Mouse (Mus musculus): ENCODE results near the gene Tmem220. TPM values are rescaled to one million over a fixed set of nuclear protein-coding genes. Genes with fewer than 3 reads are reported as not detected.

Gene Tmem220
- polyA plus RNA-seq (2015; fragmentation: Nextera tagmentation; extraction: Ambion mirVana) = 0.51 and 0.59 TPM in 2 replicates

GRCm38 (mm10) chr11:67024867-67025477, at the start of gene Tmem220:
TSS of gene Tmem220 (plus strand) at chr11:67025154.
- H3K27me3 ChIP-seq (replicated peaks) = peaks cover 5% of the 10 kb centered on the region; the same call in 1 of the 2 replicates
- peak; percentile 94 for ATAC-seq (ENCODE audit: low FRiP score)
- H3K9me3 ChIP-seq (replicated peaks) = no peaks in the 10 kb centered on the region
- peak within 1 kb of the TSS; percentile 80 for H3K4me2 ChIP-seq
- peak within 1 kb of the TSS; percentile 48; the same call in 1 of the 2 replicates for H3K27ac ChIP-seq (replicated peaks)
- no peaks in the 10 kb centered on the region for H3K36me3 ChIP-seq
- peak within 1 kb of the TSS; percentile 49 for H3K4me3 ChIP-seq (replicated peaks)
- peak within 1 kb of the TSS; percentile 54 for H3K9ac ChIP-seq (replicated peaks)
- peaks cover 27% of the 10 kb centered on the region for H3K4me1 ChIP-seq
- 1% methylated on average over 35 of the region's 35 CpGs for WGBS

GRCm38 (mm10) chr11:66975606-66976330, 49.2 kb upstream of the Tmem220 start:
- WGBS = 93% methylated on average over 7 of the region's 7 CpGs
- no peak for ATAC-seq (ENCODE audit: low FRiP score)
- no peak overlapping the region for H3K4me2 ChIP-seq
- H3K4me3 ChIP-seq (replicated peaks) = no peak overlapping the region
- H3K27me3 ChIP-seq (replicated peaks) = no peaks in the 10 kb centered on the region
- H3K9me3 ChIP-seq (replicated peaks) = peaks cover 7% of the 10 kb centered on the region; the same call in 1 of the 2 replicates
- H3K9ac ChIP-seq (replicated peaks) = no peak overlapping the region
- no peaks in the 10 kb centered on the region for H3K36me3 ChIP-seq
- H3K27ac ChIP-seq (replicated peaks) = no peak overlapping the region
- H3K4me1 ChIP-seq = no peaks in the 10 kb centered on the region

- ATAC-seq (ENCODE audit: low FRiP score) = no peak
- no peaks in the 10 kb centered on the region for H3K27me3 ChIP-seq (replicated peaks)
- no peaks in the 10 kb centered on the region for H3K36me3 ChIP-seq
- H3K9me3 ChIP-seq (replicated peaks) = no peaks in the 10 kb centered on the region
- no peak overlapping the region for H3K4me2 ChIP-seq
- H3K9ac ChIP-seq (replicated peaks) = no peak overlapping the region
- H3K4me3 ChIP-seq (replicated peaks) = no peak overlapping the region
- 83% methylated on average over 15 of the region's 15 CpGs for WGBS
- peaks cover 15% of the 10 kb centered on the region for H3K4me1 ChIP-seq
- H3K27ac ChIP-seq (replicated peaks) = no peak overlapping the region
Observed at GRCm38 (mm10) chr11:66981336-66982115, 43.4 kb upstream of the Tmem220 start.

- ATAC-seq (ENCODE audit: low FRiP score) = no peak
- H3K9me3 ChIP-seq (replicated peaks) = no peaks in the 10 kb centered on the region
- H3K4me1 ChIP-seq = peaks cover 15% of the 10 kb centered on the region
- 39% methylated on average over 6 of the region's 6 CpGs for WGBS
- H3K27ac ChIP-seq (replicated peaks) = no peak overlapping the region
- no peak overlapping the region for H3K4me2 ChIP-seq
- no peaks in the 10 kb centered on the region for H3K27me3 ChIP-seq (replicated peaks)
- no peak overlapping the region for H3K9ac ChIP-seq (replicated peaks)
- H3K4me3 ChIP-seq (replicated peaks) = no peak overlapping the region
- no peaks in the 10 kb centered on the region for H3K36me3 ChIP-seq
Observed at GRCm38 (mm10) chr11:66982794-66983193, 42.2 kb upstream of the Tmem220 start.

GRCm38 (mm10) chr11:66983422-66984164, 41.4 kb upstream of the Tmem220 start:
- peak overlapping the region; percentile 77; the same call in 1 of the 2 replicates for H3K4me2 ChIP-seq
- no peak overlapping the region for H3K9ac ChIP-seq (replicated peaks)
- no peak overlapping the region for H3K4me3 ChIP-seq (replicated peaks)
- no peak for ATAC-seq (ENCODE audit: low FRiP score)
- no peaks in the 10 kb centered on the region for H3K9me3 ChIP-seq (replicated peaks)
- H3K36me3 ChIP-seq = no peaks in the 10 kb centered on the region
- no peaks in the 10 kb centered on the region for H3K27me3 ChIP-seq (replicated peaks)
- peaks cover 15% of the 10 kb centered on the region for H3K4me1 ChIP-seq
- H3K27ac ChIP-seq (replicated peaks) = peak overlapping the region; percentile 74; the same call in 1 of the 2 replicates
- 68% methylated on average over 11 of the region's 11 CpGs for WGBS

- Histone ChIP-seq H3K9ac (replicated peaks) (peak overlapping the region; percentile 62), H3K4me2 (peak overlapping the region; percentile 77), H3K9me3 (replicated peaks) (no peaks in the 10 kb centered on the region), H3K27ac (replicated peaks) (peak overlapping the region; percentile 74), H3K4me1 (peaks cover 15% of the 10 kb centered on the region), H3K36me3 (no peaks in the 10 kb centered on the region), H3K4me3 (replicated peaks) (peak overlapping the region; percentile 42), H3K27me3 (replicated peaks) (no peaks in the 10 kb centered on the region)
- ATAC-seq (ENCODE audit: low FRiP score) = peak; percentile 83
- 4% methylated on average over 28 of the region's 28 CpGs for WGBS
Observed at GRCm38 (mm10) chr11:66984165-66985135, 40.5 kb upstream of the Tmem220 start.

- H3K36me3 ChIP-seq = no peaks in the 10 kb centered on the region
- no peak overlapping the region; the same call in 1 of the 2 replicates for H3K27ac ChIP-seq (replicated peaks)
- no peak for ATAC-seq (ENCODE audit: low FRiP score)
- 27% methylated on average over 11 of the region's 11 CpGs for WGBS
- 0 out of 2 replicates have a peak overlapping the region, but pooled peaks have one; percentile 28 for H3K9ac ChIP-seq (replicated peaks)
- H3K9me3 ChIP-seq (replicated peaks) = no peaks in the 10 kb centered on the region
- peaks cover 15% of the 10 kb centered on the region for H3K4me1 ChIP-seq
- peak overlapping the region; percentile 42 for H3K4me3 ChIP-seq (replicated peaks)
- peak overlapping the region; percentile 77 for H3K4me2 ChIP-seq
- H3K27me3 ChIP-seq (replicated peaks) = no peaks in the 10 kb centered on the region
Observed at GRCm38 (mm10) chr11:66985136-66985702, 39.7 kb upstream of the Tmem220 start.

GRCm38 (mm10) chr11:66992150-66992549, 32.8 kb upstream of the Tmem220 start:
- H3K36me3 ChIP-seq = no peaks in the 10 kb centered on the region
- ATAC-seq (ENCODE audit: low FRiP score) = no peak
- WGBS = 92% methylated on average over 2 of the region's 2 CpGs

GRCm38 (mm10) chr11:66993674-66994073, 31.3 kb upstream of the Tmem220 start:
- no peak overlapping the region for H3K27ac ChIP-seq (replicated peaks)

More at GRCm38 (mm10) chr11:66992150-66992549, 32.8 kb upstream of the Tmem220 start:
- no peak overlapping the region for H3K27ac ChIP-seq (replicated peaks)
- no peak overlapping the region for H3K4me2 ChIP-seq
- no peak overlapping the region for H3K4me3 ChIP-seq (replicated peaks)
- H3K4me1 ChIP-seq = no peaks in the 10 kb centered on the region
- H3K9ac ChIP-seq (replicated peaks) = no peak overlapping the region
- no peaks in the 10 kb centered on the region for H3K9me3 ChIP-seq (replicated peaks)
- no peaks in the 10 kb centered on the region for H3K27me3 ChIP-seq (replicated peaks)

GRCm38 (mm10) chr11:66996446-66996845, 28.5 kb upstream of the Tmem220 start:
- no peaks in the 10 kb centered on the region for H3K36me3 ChIP-seq
- no peak overlapping the region for H3K4me2 ChIP-seq
- no peaks in the 10 kb centered on the region for H3K27me3 ChIP-seq (replicated peaks)
- ATAC-seq (ENCODE audit: low FRiP score) = no peak
- H3K4me1 ChIP-seq = peaks cover 11% of the 10 kb centered on the region
- 83% methylated on average over 4 of the region's 4 CpGs for WGBS
- no peak overlapping the region for H3K9ac ChIP-seq (replicated peaks)
- H3K4me3 ChIP-seq (replicated peaks) = no peak overlapping the region
- H3K9me3 ChIP-seq (replicated peaks) = no peaks in the 10 kb centered on the region
- no peak overlapping the region for H3K27ac ChIP-seq (replicated peaks)

More at GRCm38 (mm10) chr11:66993674-66994073, 31.3 kb upstream of the Tmem220 start:
- H3K27me3 ChIP-seq (replicated peaks) = no peaks in the 10 kb centered on the region
- no peaks in the 10 kb centered on the region for H3K9me3 ChIP-seq (replicated peaks)
- H3K4me1 ChIP-seq = no peaks in the 10 kb centered on the region
- no peaks in the 10 kb centered on the region for H3K36me3 ChIP-seq
- 39% methylated on average over 1 of the region's 1 CpGs for WGBS
- H3K4me2 ChIP-seq = no peak overlapping the region
- no peak overlapping the region for H3K9ac ChIP-seq (replicated peaks)
- no peak overlapping the region for H3K4me3 ChIP-seq (replicated peaks)
- ATAC-seq (ENCODE audit: low FRiP score) = no peak

Data from neural tube, embryonic 15.5 days (tissue).